Mouse (Mus musculus) embryonic fibroblast, embryonic 13.5 days (primary cell): Measurements from ENCODE around the gene Tbc1d16.

Experiments used
- CTCF ChIP-seq: IDR thresholded peaks from 2 replicates; pipeline ENCODE4 v1.5.1; 2011; ENCODE audit warnings: mild to moderate bottlenecking, control low read depth, low read length, moderate library complexity, borderline replicate concordance; ENCODE audit not compliant: insufficient read depth
- POLR2A ChIP-seq: IDR thresholded peaks from 2 replicates; pipeline ENCODE4 v1.6.1; 2011; ENCODE audit warnings: low read depth, mild to moderate bottlenecking, control low read depth, low read length, moderate library complexity

DNA sequence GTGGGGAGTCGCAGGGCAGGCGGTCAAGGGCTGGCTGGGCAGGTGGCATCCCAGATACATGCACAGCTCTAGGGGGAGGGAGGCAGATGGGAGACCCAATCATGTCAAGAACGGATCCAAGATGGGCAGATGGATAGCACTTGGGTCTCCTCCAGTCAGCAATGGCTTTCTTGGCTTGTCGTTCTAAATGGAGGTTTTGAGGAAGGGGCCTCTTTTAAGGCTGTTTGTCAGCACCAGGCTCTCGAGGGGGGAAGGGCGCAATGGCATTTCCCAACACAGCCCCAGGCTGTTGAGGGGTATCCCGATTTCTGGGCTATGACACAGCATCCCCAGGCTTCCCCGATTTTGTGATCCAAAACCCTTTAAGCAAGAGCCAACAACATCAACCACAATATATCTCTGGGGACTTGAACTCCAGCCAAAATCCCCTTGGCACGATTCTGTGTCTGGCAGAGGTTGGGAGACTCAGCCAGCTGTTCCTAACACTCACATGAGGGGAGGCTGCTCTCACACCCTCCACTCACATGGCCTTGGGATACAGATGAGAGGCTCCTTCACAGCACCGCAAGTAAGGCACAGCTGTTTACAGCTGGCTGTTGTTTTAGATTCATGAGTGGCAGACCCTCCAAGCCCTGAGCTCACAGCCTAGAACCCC is 18.8 kb downstream of the Tbc1d16 start:
- TF ChIP-seq CTCF, result no peak
- TF ChIP-seq POLR2A, result no peak
